ENCODE assay signal across 7 mouse cellular contexts in the genomic region with DNA sequence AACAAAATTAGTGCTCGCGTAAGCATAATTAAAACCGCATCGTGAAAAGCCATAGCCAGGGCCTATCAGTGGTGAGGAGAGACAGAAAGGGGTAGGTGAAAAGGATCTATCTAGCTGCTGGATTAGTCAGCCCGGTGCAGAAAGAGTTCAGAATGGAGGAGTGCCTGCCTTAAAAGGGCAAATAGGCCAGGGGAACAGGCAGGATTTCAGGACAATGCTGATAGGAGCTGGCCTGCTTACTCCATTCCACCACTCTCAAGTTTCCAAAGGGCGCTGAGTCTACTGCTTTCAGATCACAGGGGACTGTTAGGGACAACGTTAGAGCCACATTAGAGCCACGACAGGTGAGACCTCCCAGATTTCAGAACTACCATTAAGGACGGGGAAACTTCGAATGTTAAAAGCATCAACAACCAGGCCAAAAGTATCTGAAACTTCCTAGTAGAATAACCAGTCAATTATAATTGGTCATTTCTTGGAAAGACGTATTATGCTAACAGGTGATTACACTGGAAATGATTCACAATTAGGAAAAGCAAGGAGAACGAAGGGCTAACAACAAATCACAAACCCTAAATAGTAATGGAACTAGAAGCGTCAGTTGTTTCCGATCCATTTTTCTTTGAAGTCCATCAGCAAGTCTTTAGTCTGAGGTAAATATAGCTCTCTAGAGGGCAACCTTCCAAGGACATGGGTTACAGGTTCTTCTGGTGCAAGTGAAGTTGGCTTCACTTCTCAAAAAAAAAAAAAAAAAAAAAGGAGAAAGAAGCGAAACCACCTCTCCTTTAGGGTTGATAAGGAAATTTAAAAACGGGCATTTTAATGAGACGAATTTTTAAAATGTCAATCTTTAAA. TPM values are rescaled to one million over a fixed set of nuclear protein-coding genes. Genes with fewer than 3 reads are reported as not detected.
DNase-seq lines count a peak whose midpoint lies in the region; ATAC-seq lines count a peak whose summit lies in the region.

No protein-coding gene starts in this region.

- 15% methylated on average over 17 of the region's 17 CpGs for WGBS in forebrain, embryonic 12.5 days
- WGBS in intestine, embryonic 15.5 days, result 27% methylated on average over 17 of the region's 17 CpGs

- H3K9ac ChIP-seq in forebrain, embryonic 12.5 days, result peak overlapping the region; percentile 79; the same call in 1 of the 2 replicates
- peak overlapping the region; percentile 85 for H3K9ac ChIP-seq in intestine, embryonic 15.5 days

- H3K4me3 ChIP-seq in forebrain, embryonic 12.5 days (replicated peaks), result peak overlapping the region; percentile 78
- peak overlapping the region; percentile 86 for H3K4me3 ChIP-seq in intestine, embryonic 15.5 days (replicated peaks)

- H3K4me2 ChIP-seq in forebrain, embryonic 12.5 days, result peak overlapping the region; percentile 80
- H3K4me2 ChIP-seq in intestine, embryonic 15.5 days (replicated peaks), result peak overlapping the region; percentile 78

- peaks cover 10% of the 10 kb centered on the region for H3K4me1 ChIP-seq in forebrain, embryonic 12.5 days
- peaks cover 7% of the 10 kb centered on the region; the same call in 1 of the 2 replicates for H3K4me1 ChIP-seq in intestine, embryonic 15.5 days (replicated peaks)

- no peak for ATAC-seq in forebrain, embryonic 12.5 days (ENCODE audit: low FRiP score)
- ATAC-seq in intestine, embryonic 15.5 days, result no peak

- H3K27ac ChIP-seq in forebrain, embryonic 12.5 days, result no peak overlapping the region
- peak overlapping the region; percentile 88; the same call in 1 of the 2 replicates for H3K27ac ChIP-seq in intestine, embryonic 15.5 days

- H3K9me3 ChIP-seq in forebrain, embryonic 12.5 days, result no peaks in the 10 kb centered on the region
- no peaks in the 10 kb centered on the region for H3K9me3 ChIP-seq in intestine, embryonic 15.5 days

- DNase-seq in urinary bladder, postnatal 25 days (ENCODE audit: low spot score), result peak; percentile 26
- no peak for DNase-seq in urinary bladder, adult 2 months (ENCODE audit: low spot score)
- DNase-seq in naive thymus-derived CD4-positive, alpha-beta T cell, adult 2 months (ENCODE audit: low read depth), result peak; percentile 9
- no peak for DNase-seq in cerebellum, postnatal 36 days
- no peak for DNase-seq in cerebellum, postnatal 14 days

- no peaks in the 10 kb centered on the region for H3K36me3 ChIP-seq in forebrain, embryonic 12.5 days (replicated peaks)
- no peaks in the 10 kb centered on the region for H3K36me3 ChIP-seq in intestine, embryonic 15.5 days

- H3K27me3 ChIP-seq in forebrain, embryonic 12.5 days, result peaks cover 17% of the 10 kb centered on the region
- no peaks in the 10 kb centered on the region for H3K27me3 ChIP-seq in intestine, embryonic 15.5 days (replicated peaks)

RNA-seq across cellular contexts. Expression of a gene that starts 1.1 kb away (rescaled TPM):
- 25.8 and 31.1 TPM in 2 replicates for polyA plus RNA-seq in urinary bladder, adult 2 months (2012; rRNA removed)
- polyA plus RNA-seq in forebrain, embryonic 12.5 days (2016; fragmentation: Nextera tagmentation; extraction: Ambion mirVana), result 4.6 and 4.9 TPM in 2 replicates
- polyA plus RNA-seq in intestine, embryonic 15.5 days (2015; fragmentation: Nextera tagmentation; extraction: Ambion mirVana), result 5.5 and 5.6 TPM in 2 replicates

RNA-seq across cellular contexts. Expression of a gene that starts 39.6 kb away (rescaled TPM):
- polyA plus RNA-seq in urinary bladder, adult 2 months (2012; rRNA removed), result 13.1 and 16.1 TPM in 2 replicates
- polyA plus RNA-seq in forebrain, embryonic 12.5 days (2016; fragmentation: Nextera tagmentation; extraction: Ambion mirVana), result 49.1 and 50.9 TPM in 2 replicates
- polyA plus RNA-seq in intestine, embryonic 15.5 days (2015; fragmentation: Nextera tagmentation; extraction: Ambion mirVana), result 18.0 and 22.2 TPM in 2 replicates

Comparison
In these comparisons a context has a peak if more than half of its experiments do, and no peak if none do; other contexts are left out.
1. DNase-seq: peak in urinary bladder, postnatal 25 days (single experiment) and naive thymus-derived CD4-positive, alpha-beta T cell, adult 2 months (single experiment); none in urinary bladder, adult 2 months (single experiment), cerebellum, postnatal 36 days (0 of 2) and cerebellum, postnatal 14 days (0 of 2).